ENCODE assay signal across 11 mouse cellular contexts in genomic region chr13:101738769-101739168, GRCm38 (mm10). TPM values are rescaled to one million over a fixed set of nuclear protein-coding genes. Genes with fewer than 3 reads are reported as not detected.
A peak's percentile ranks its signal among the peaks of the same experiment; 100 is the strongest.
DNase-seq lines count a peak whose midpoint lies in the region; ATAC-seq and TF ChIP-seq lines count a peak whose summit lies in the region.
"Had no signal": no experiment of that assay in that cellular context is flagged by ENCODE, and none has a peak within 500 bp of the region (broad histone marks: within the 10 kb centered on the region; RNA-seq: fewer than 3 reads in every experiment).

No protein-coding gene starts in this region.

- H3K4me2 ChIP-seq in neural tube, embryonic 14.5 days (ENCODE audit: low read depth, low read length): no peak overlapping the region

- no peak overlapping the region for H3K27ac ChIP-seq in neural tube, embryonic 14.5 days (ENCODE audit: low read depth, low read length)
- H3K27ac ChIP-seq in small intestine, adult 2 months (ENCODE audit: insufficient read depth, low read depth, low read length): 0 out of 2 replicates have a peak overlapping the region, but pooled peaks have one; percentile 27

- no peak overlapping the region for H3K4me3 ChIP-seq in neural tube, embryonic 14.5 days (ENCODE audit: low read depth, low read length)
- H3K4me3 ChIP-seq in small intestine, adult 2 months (ENCODE audit: low read depth, low read length): no peak overlapping the region

- no peaks in the 10 kb centered on the region for H3K36me3 ChIP-seq in neural tube, embryonic 14.5 days (ENCODE audit: control insufficient read depth, insufficient read depth, low read length)
- no peaks in the 10 kb centered on the region for H3K36me3 ChIP-seq in small intestine, adult 2 months (ENCODE audit: control insufficient read depth, insufficient read depth, low read length)

- H3K9ac ChIP-seq in neural tube, embryonic 14.5 days (replicated peaks; ENCODE audit: low read depth, low read length): no peak overlapping the region

- H3K4me1 ChIP-seq in neural tube, embryonic 14.5 days (ENCODE audit: control insufficient read depth, insufficient read depth, low read length): no peaks in the 10 kb centered on the region
- peaks cover 39% of the 10 kb centered on the region for H3K4me1 ChIP-seq in small intestine, adult 2 months (ENCODE audit: control insufficient read depth, insufficient read depth, insufficient read length, low read length)

- no peaks in the 10 kb centered on the region for H3K27me3 ChIP-seq in neural tube, embryonic 14.5 days (ENCODE audit: control insufficient read depth, insufficient read depth, low read length)
- no peaks in the 10 kb centered on the region for H3K27me3 ChIP-seq in small intestine, adult 2 months (ENCODE audit: control insufficient read depth, insufficient read depth, low read length)
- H3K27me3 ChIP-seq: Patski had no signal

- peak; percentile 62 to 68 for DNase-seq in cerebellum, postnatal 10 days
- DNase-seq in kidney, adult 18-20 months: peak; percentile 69
- no peak for DNase-seq in kidney, postnatal 14 days
- DNase-seq in neural tube, embryonic 10.5 days (ENCODE audit: extremely low spot score, low spot score): no peak
- DNase-seq in spleen, postnatal 36 days (ENCODE audit: low spot score in 2 of 2): no peak
- DNase-seq: right cerebral cortex, postnatal 14 days; thymus, adult 18-20 months had no signal

- no peak for TF ChIP-seq POLR2A in small intestine, adult 2 months (IDR thresholded peaks at IDR 0.05; ENCODE audit: low read depth, low read length)

- WGBS in neural tube, embryonic 14.5 days: 82% methylated on average over 6 of the region's 6 CpGs
- WGBS in small intestine, adult 2 months: 7% methylated on average over 6 of the region's 6 CpGs

- ATAC-seq in cerebellum, adult (ENCODE audit: insufficient number of reproducible peaks, low FRiP score, low TSS enrichment): no peak
- ATAC-seq in neural tube, embryonic 14.5 days (ENCODE audit: low read depth): 0 out of 2 replicates have a peak, but pooled peaks have one; percentile 31
- ATAC-seq: Patski had no signal

- no peaks in the 10 kb centered on the region for H3K9me3 ChIP-seq in neural tube, embryonic 14.5 days (ENCODE audit: control insufficient read depth, low read length)

- TF ChIP-seq CTCF in small intestine, adult 2 months (IDR thresholded peaks at IDR 0.05; ENCODE audit: extremely low read depth, insufficient read length, insufficient replicate concordance, low read depth, low read length): no peak

RNA-seq across cellular contexts. Expression of gene Pik3r1, which starts 29.2 kb away (rescaled TPM):
- 114 and 136 TPM in 2 replicates for polyA plus RNA-seq in neural tube, embryonic 14.5 days (2014; fragmentation: Nextera tagmentation; extraction: Ambion mirVana)
- 5.7 and 11.4 TPM in 2 replicates for polyA plus RNA-seq in small intestine, adult 2 months (2012; rRNA removed)

Comparison
In these comparisons a context has a peak if more than half of its experiments do, and no peak if none do; other contexts are left out.
1. DNase-seq: peak in cerebellum, postnatal 10 days (2 of 2) and kidney, adult 18-20 months (single experiment); none in kidney, postnatal 14 days (single experiment), neural tube, embryonic 10.5 days (single experiment) and spleen, postnatal 36 days (0 of 2).